Mouse (Mus musculus): ENCODE results near the gene Myo16. TPM values are rescaled to one million over a fixed set of nuclear protein-coding genes. Genes with fewer than 3 reads are reported as not detected.

Gene Myo16
- 0.34 and 0.44 TPM in 2 replicates for polyA plus RNA-seq (2012; rRNA removed)

DNA sequence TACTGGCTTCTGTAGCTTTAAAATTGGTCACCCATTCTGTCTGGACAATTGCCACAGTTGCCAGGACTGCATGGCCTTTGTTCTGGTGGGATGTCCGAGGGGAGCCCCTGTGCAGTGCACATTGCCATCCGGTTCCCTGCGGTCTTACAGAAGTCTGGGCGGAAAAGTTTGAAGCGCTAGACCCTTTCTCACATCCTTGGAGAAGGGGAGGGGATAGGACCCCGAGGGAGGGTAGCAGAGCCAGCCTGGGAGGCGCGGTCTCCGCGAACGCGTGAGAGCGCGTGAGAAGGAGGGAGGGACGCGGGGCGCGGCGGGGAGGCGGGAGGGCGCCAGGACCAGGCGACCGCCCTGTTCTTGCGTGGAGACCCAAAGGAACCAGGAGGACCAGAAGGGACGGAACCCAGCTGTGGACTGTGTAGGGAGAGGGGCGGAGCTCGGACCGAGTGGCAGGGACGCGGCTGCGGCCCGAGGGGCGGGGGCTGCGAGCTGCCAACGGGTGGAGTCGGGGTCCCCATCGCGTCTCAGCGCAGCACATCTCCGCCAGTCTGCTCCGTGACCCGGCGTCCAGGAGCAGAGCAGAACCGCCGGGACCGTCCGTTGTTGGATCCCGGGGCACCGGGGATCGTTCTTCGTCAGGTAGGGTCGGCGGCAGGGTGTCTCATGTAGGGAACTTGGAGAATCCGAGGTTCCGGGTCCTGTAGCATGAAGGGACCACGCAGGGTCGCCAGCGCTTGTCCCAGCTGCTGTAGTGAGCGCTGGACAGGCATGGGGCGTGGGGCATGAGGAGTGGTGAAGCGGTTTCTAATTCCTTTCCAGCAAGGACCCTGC is at the start of gene Myo16:
Myo16 (plus strand) TSS at position 301 of the 828 bp plus-strand sequence.
- no peaks in the 10 kb centered on the region for H3K36me3 ChIP-seq (ENCODE audit: control insufficient read depth, insufficient read depth, low read length)
- TF ChIP-seq POLR2A (IDR thresholded peaks at IDR 0.05; ENCODE audit: control insufficient read depth, low read depth, low read length) (no peak), CTCF (IDR thresholded peaks at IDR 0.05; ENCODE audit: control insufficient read depth, insufficient read depth, insufficient replicate concordance, low read depth, low read length) (no peak)
- no peaks in the 10 kb centered on the region for H3K27me3 ChIP-seq (ENCODE audit: control insufficient read depth, insufficient read depth, low read length)
- no peak within 1 kb of the TSS for H3K27ac ChIP-seq (ENCODE audit: control insufficient read depth, insufficient read depth, low read depth, low read length)
- peaks cover 2% of the 10 kb centered on the region for H3K4me1 ChIP-seq (ENCODE audit: control insufficient read depth, insufficient read depth, low read length)
- H3K4me3 ChIP-seq (ENCODE audit: control insufficient read depth, low read depth, low read length): no peak within 1 kb of the TSS; the same call in 1 of the 2 replicates

DNA sequence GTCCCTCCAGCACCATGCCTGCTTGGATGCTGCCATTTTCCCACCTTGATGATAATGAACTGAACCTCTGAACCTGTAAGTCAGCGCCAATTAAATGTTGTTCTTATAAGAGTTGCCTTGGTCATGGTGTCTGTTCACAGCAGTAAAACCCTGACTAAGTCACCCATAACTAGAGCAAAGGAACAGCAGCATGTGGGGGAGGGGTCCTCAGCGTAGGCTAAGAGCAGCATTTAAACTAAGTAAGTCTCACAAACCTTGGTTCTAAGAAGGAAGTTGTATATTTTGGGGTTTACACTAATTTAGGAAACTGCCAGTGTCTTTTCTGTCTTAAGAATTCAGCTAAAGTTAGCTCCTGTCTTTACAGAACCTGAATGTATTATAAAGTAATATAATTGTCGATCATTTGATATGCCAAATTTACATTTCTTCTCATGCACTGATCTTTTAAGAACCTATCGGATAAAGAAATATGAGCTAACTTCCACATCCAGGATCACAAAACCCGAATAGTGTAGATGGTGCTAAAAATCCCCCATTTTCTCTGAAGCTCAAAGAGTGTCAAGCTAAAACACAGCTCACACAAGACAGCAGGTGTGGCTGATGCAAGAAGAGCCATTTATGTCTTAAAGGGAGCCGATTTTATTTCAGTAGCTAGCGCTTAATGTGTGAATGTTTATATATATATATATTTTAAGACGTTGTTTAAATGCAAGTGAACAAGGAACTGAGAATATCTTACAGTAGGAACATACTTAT is 45.0 kb upstream of the Myo16 start:
- H3K27me3 ChIP-seq (ENCODE audit: control insufficient read depth, insufficient read depth, low read length): no peaks in the 10 kb centered on the region
- no peaks in the 10 kb centered on the region for H3K4me1 ChIP-seq (ENCODE audit: control insufficient read depth, insufficient read depth, low read length)
- no peaks in the 10 kb centered on the region for H3K36me3 ChIP-seq (ENCODE audit: control insufficient read depth, insufficient read depth, low read length)
- no peak overlapping the region for H3K27ac ChIP-seq (ENCODE audit: control insufficient read depth, insufficient read depth, low read depth, low read length)
- H3K4me3 ChIP-seq (ENCODE audit: control insufficient read depth, low read depth, low read length): no peak overlapping the region
- TF ChIP-seq CTCF (IDR thresholded peaks at IDR 0.05; ENCODE audit: control insufficient read depth, insufficient read depth, insufficient replicate concordance, low read depth, low read length): no peak
- TF ChIP-seq POLR2A (IDR thresholded peaks at IDR 0.05; ENCODE audit: control insufficient read depth, low read depth, low read length): no peak

DNA sequence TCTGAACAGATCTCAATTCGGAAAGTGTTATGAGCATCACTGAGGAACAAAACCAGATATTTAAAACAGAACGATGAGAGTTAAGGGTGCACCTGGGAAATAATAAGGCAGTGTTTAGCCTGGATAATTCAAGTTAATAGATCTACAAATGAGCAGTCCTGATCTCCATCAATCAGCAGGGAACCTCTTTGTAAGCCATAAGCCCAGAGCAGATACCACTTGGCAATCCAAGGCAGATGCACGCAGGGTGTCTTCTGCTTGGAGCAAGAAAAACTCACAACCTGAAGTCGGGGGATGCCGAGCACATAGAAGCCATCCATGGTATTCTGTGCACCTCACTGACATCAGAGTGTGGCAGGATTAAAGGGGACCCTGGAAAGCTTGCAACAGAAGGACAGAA is 31.0 kb upstream of the Myo16 start:
- TF ChIP-seq POLR2A (IDR thresholded peaks at IDR 0.05; ENCODE audit: control insufficient read depth, low read depth, low read length): no peak
- no peak for TF ChIP-seq CTCF (IDR thresholded peaks at IDR 0.05; ENCODE audit: control insufficient read depth, insufficient read depth, insufficient replicate concordance, low read depth, low read length)
- H3K4me1 ChIP-seq (ENCODE audit: control insufficient read depth, insufficient read depth, low read length): no peaks in the 10 kb centered on the region
- H3K27ac ChIP-seq (ENCODE audit: control insufficient read depth, insufficient read depth, low read depth, low read length): no peak overlapping the region
- H3K4me3 ChIP-seq (ENCODE audit: control insufficient read depth, low read depth, low read length): no peak overlapping the region
- no peaks in the 10 kb centered on the region for H3K36me3 ChIP-seq (ENCODE audit: control insufficient read depth, insufficient read depth, low read length)
- no peaks in the 10 kb centered on the region for H3K27me3 ChIP-seq (ENCODE audit: control insufficient read depth, insufficient read depth, low read length)

DNA sequence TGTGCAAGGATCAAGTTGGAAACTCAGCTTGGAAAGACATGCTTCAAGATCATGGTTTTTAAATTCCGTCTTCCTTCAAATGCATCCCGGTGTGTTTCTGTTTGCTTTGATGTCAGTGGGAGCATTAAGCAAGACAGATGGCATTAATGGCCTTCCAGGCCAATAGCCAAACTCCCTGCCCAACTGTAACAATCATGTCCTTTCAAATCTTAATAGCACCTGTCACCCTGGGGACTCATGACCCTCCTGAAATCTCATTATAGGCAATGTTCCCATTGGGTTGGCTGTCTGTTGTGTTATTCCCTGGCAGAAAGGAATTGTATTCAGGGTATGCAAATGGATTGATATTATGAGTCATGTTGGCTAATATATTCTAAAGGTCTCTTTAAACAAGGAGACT is 30.3 kb upstream of the Myo16 start:
- Histone ChIP-seq H3K4me1 (ENCODE audit: control insufficient read depth, insufficient read depth, low read length) (no peaks in the 10 kb centered on the region), H3K27ac (ENCODE audit: control insufficient read depth, insufficient read depth, low read depth, low read length) (no peak overlapping the region), H3K27me3 (ENCODE audit: control insufficient read depth, insufficient read depth, low read length) (no peaks in the 10 kb centered on the region), H3K4me3 (ENCODE audit: control insufficient read depth, low read depth, low read length) (no peak overlapping the region), H3K36me3 (ENCODE audit: control insufficient read depth, insufficient read depth, low read length) (no peaks in the 10 kb centered on the region)
- no peak for TF ChIP-seq CTCF (IDR thresholded peaks at IDR 0.05; ENCODE audit: control insufficient read depth, insufficient read depth, insufficient replicate concordance, low read depth, low read length)
- no peak for TF ChIP-seq POLR2A (IDR thresholded peaks at IDR 0.05; ENCODE audit: control insufficient read depth, low read depth, low read length)

DNA sequence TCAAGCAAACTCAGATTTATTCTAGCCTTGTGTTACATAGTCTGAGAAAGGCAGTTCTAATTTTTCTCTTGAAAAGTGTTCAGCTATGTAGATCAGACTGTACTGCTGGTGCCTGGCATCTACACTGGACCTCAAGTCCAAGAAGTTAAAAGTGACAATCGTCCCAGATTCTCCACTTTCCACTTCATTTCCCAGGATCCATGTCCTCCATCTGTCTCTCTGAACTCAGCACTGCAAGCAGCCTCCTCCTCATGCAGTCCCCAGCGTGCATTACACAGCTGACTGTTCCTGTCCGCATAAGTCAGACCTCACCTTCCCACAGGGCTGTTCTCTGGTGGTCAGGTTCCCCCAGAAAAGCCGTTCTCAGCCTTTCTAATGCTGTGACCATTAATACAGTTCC is 28.0 kb upstream of the Myo16 start:
- Histone ChIP-seq H3K27me3 (ENCODE audit: control insufficient read depth, insufficient read depth, low read length) (no peaks in the 10 kb centered on the region), H3K4me1 (ENCODE audit: control insufficient read depth, insufficient read depth, low read length) (no peaks in the 10 kb centered on the region), H3K27ac (ENCODE audit: control insufficient read depth, insufficient read depth, low read depth, low read length) (no peak overlapping the region), H3K36me3 (ENCODE audit: control insufficient read depth, insufficient read depth, low read length) (no peaks in the 10 kb centered on the region), H3K4me3 (ENCODE audit: control insufficient read depth, low read depth, low read length) (no peak overlapping the region)
- TF ChIP-seq POLR2A (IDR thresholded peaks at IDR 0.05; ENCODE audit: control insufficient read depth, low read depth, low read length): no peak
- no peak for TF ChIP-seq CTCF (IDR thresholded peaks at IDR 0.05; ENCODE audit: control insufficient read depth, insufficient read depth, insufficient replicate concordance, low read depth, low read length)

DNA sequence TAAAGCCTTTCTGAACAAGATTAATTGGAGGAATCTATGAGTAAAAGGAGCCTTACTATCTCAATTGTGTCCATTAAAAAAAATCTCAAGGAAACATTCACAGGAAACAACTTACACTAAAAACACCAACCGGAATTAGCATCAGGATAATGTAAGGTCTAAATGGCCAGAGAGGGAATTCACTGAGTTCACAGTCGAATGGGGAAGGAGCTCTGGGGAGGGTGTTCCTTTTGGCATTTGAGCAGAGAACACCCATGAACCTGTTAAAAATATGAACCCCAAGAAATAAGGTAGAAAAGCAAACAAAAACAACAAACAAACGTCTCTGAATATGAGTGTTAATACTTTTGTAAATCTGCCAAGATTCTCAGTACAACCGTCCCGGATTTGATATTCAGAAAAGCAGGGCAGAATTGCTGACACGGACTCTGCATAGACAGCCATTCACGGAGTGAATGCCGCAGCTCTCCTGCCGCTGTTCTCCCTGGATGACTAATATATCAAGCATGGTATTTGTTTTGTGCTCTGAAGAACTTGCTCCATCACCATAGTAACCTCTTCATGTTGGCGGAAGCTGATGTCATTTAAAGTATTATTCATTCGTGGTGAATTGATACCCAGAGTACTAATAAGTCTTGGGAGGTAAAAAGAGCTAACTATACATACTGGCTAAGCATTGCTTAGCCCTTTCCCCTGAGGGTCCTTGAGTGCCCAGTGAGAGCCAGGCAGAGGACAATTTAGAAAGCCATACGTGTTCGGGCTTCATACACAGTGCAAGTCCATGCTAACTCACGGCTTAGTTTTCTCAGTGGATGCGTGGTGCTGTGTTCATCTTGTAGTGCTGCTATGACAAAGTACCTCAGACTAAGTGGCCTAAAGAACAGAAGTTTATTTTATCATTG is 22.9 kb upstream of the Myo16 start:
- TF ChIP-seq POLR2A (IDR thresholded peaks at IDR 0.05; ENCODE audit: control insufficient read depth, low read depth, low read length) (no peak), CTCF (IDR thresholded peaks at IDR 0.05; ENCODE audit: control insufficient read depth, insufficient read depth, insufficient replicate concordance, low read depth, low read length) (no peak)
- H3K27ac ChIP-seq (ENCODE audit: control insufficient read depth, insufficient read depth, low read depth, low read length): no peak overlapping the region
- H3K4me3 ChIP-seq (ENCODE audit: control insufficient read depth, low read depth, low read length): no peak overlapping the region
- no peaks in the 10 kb centered on the region for H3K36me3 ChIP-seq (ENCODE audit: control insufficient read depth, insufficient read depth, low read length)
- H3K27me3 ChIP-seq (ENCODE audit: control insufficient read depth, insufficient read depth, low read length): no peaks in the 10 kb centered on the region
- no peaks in the 10 kb centered on the region for H3K4me1 ChIP-seq (ENCODE audit: control insufficient read depth, insufficient read depth, low read length)

All from testis, adult 2 months (tissue).